Mouse (Mus musculus) testis, adult 2 months (tissue): ENCODE results near the gene Gpat3. TPM values are rescaled to one million over a fixed set of nuclear protein-coding genes. Genes with fewer than 3 reads are reported as not detected.
A peak's percentile ranks its signal among the peaks of the same experiment; 100 is the strongest.

Source experiments
- H3K27ac ChIP-seq: fragments of 200-500 bp; 2 replicates; pipeline ENCODE4 v1.5.1; 2012; ENCODE audit warnings: low read depth, low read length; ENCODE audit not compliant: control insufficient read depth, insufficient read depth
- H3K27me3 ChIP-seq: fragments of 200-500 bp; 2 replicates; pipeline ENCODE4 v1.6.1; 2012; ENCODE audit warnings: mild to moderate bottlenecking, low read length, moderate library complexity; ENCODE audit not compliant: control insufficient read depth, insufficient read depth
- H3K36me3 ChIP-seq: fragments of 200-500 bp; 2 replicates; pipeline ENCODE4 v1.6.1; 2012; ENCODE audit warnings: mild to moderate bottlenecking, low read length; ENCODE audit not compliant: control insufficient read depth, insufficient read depth
- H3K4me1 ChIP-seq: fragments of 200-500 bp; 2 replicates; pipeline ENCODE4 v1.6.1; 2012; ENCODE audit warnings: low read length; ENCODE audit not compliant: control insufficient read depth, insufficient read depth
- H3K4me3 ChIP-seq: fragments of 200-500 bp; 2 replicates; pipeline ENCODE4 v1.5.1; 2012; ENCODE audit warnings: low read depth, mild to moderate bottlenecking, low read length, moderate library complexity, mixed read lengths; ENCODE audit not compliant: control insufficient read depth
- CTCF ChIP-seq: fragments of 200-500 bp; IDR thresholded peaks from 2 replicates; pipeline ENCODE4 v1.5.1; 2012; ENCODE audit warnings: low read depth, mild to moderate bottlenecking, inconsistent platforms, low read length, moderate library complexity; ENCODE audit not compliant: control insufficient read depth, insufficient read depth, insufficient replicate concordance
- POLR2A ChIP-seq: fragments of 200-500 bp; IDR thresholded peaks from 2 replicates; pipeline ENCODE4 v1.6.1; 2012; ENCODE audit warnings: low read depth, mild to moderate bottlenecking, inconsistent platforms, low read length, moderate library complexity; ENCODE audit not compliant: control insufficient read depth
- polyA plus RNA-seq: library from polyadenylated mRNA; depleted of rRNA; stranded (reverse); fragments of >200 nt; gene quantifications from 2 replicates; pipeline ENCODE4 v1.2.3, GENCODE M21; 2012

Gpat3 gene
- polyA plus RNA-seq, 1 experiment, result 26.8 TPM

GRCm38 (mm10) chr5:100861140-100861539, 15.6 kb downstream of the Gpat3 start:
- Histone ChIP-seq H3K27me3 (no peaks in the 10 kb centered on the region), H3K27ac (no peak overlapping the region), H3K36me3 (no peaks in the 10 kb centered on the region), H3K4me3 (no peak overlapping the region; the same call in 1 of the 2 replicates), H3K4me1 (no peaks in the 10 kb centered on the region)
- TF ChIP-seq CTCF (no peak), POLR2A (no peak)

DNA sequence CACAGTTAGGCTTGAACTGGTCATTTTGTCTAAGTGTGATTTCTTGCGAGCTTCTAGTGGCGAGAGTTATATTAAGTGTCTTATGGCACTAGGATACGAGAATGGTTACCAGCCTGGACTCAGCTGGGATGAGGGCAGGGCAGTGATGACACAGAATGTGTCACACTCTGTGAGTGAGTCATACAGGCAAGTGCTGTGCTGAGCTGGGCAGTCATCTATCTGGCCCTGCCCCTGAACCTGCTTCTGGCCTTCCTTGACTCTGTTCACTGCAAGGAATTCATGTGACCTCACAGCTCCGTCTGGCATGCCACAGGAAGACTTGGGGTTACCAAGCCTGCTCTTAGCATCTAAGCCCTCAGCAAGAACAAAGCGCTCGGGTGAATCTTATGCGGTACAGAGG, 16.3 kb downstream of the Gpat3 start:
- Histone ChIP-seq H3K4me1 (no peaks in the 10 kb centered on the region), H3K27me3 (no peaks in the 10 kb centered on the region), H3K4me3 (peak overlapping the region; percentile 39), H3K27ac (no peak overlapping the region), H3K36me3 (no peaks in the 10 kb centered on the region)
- TF ChIP-seq CTCF, result no peak
- peak; percentile 57; the same call in 1 of the 2 replicates for TF ChIP-seq POLR2A

DNA sequence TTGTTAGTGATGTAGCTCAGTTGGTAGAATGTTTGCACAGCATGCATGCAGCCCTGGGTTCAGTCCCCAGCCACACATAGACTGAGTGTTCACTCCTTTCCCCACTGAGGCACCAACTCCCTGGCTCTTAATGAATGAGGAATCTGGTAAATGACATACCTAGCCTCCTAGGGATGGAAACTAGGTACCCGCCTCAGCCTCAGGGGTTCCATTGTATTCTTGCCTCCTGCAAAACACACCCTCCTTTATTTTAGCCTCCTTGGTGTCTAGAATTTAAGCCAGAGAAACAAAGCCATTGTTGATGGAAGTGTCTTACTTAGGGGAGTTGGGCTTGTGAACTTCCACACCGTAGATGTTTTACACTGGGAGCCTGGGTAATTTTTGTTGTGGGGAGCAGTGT, 17.6 kb downstream of the Gpat3 start:
- Histone ChIP-seq H3K27ac (no peak overlapping the region), H3K4me1 (no peaks in the 10 kb centered on the region), H3K4me3 (peak overlapping the region; percentile 60; the same call in 1 of the 2 replicates), H3K27me3 (no peaks in the 10 kb centered on the region), H3K36me3 (no peaks in the 10 kb centered on the region)
- no peak for TF ChIP-seq POLR2A
- TF ChIP-seq CTCF, result no peak

DNA sequence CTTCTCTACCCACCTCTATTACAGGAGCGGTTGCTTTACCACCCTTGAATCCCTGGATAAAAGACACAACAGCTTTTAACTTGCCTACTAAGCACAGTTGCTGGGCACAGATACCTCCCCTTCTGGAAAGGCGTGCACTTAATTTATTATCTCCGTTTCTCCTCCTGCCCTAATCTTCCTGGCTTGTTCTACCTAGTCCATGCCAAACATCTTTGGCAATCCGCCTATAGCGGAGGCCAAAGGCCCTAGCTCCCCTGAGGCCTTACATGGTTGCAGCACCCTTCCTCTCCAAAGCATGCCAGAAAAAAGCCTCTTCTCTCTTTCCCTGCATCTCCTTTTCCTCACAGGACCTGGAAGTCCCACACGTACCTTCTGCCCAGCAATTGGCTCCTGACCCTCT, 18.9 kb downstream of the Gpat3 start:
- TF ChIP-seq POLR2A, result no peak
- TF ChIP-seq CTCF, result no peak
- H3K27me3 ChIP-seq, result no peaks in the 10 kb centered on the region
- H3K4me1 ChIP-seq, result no peaks in the 10 kb centered on the region
- no peaks in the 10 kb centered on the region for H3K36me3 ChIP-seq
- H3K4me3 ChIP-seq, result no peak overlapping the region
- H3K27ac ChIP-seq, result no peak overlapping the region

- TF ChIP-seq POLR2A (no peak), CTCF (no peak)
- Histone ChIP-seq H3K4me3 (no peak overlapping the region), H3K27ac (no peak overlapping the region), H3K4me1 (no peaks in the 10 kb centered on the region), H3K36me3 (no peaks in the 10 kb centered on the region), H3K27me3 (no peaks in the 10 kb centered on the region)
These were observed 20.7 kb downstream of the Gpat3 start for GRCm38 (mm10) chr5:100866183-100866582.

DNA sequence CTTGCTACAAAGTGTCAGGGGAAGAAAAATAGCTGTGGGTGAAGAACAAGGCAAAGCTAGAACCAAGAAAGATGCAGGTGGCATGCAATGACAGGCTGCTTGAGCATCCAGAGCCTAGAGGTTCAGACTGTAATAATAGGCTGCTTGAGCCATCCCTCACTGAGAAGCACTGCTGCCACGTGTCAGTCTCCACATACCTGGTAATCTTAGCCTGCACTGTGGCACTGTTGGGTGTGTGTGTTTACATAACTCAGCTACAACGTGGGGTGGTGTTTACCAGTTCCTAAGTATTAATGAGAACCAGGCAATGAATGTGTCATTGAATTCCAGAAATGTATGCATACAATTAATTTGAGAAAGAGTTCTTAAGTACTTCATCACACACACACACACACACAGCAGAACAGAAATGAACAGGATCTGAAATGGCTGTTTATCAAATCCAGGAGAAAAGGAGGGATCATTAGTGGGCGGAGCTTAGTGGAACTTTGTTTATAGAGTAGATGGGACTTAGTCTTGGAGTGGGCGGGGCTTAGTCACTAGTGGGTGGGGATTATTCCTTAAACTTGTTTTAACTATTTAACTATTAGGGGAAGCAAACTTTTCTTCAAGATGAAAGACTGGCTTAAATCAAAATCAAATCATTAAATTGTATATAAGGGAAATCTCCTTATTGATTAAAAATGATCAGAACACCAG, 23.8 kb downstream of the Gpat3 start:
- H3K36me3 ChIP-seq, result no peaks in the 10 kb centered on the region
- no peaks in the 10 kb centered on the region for H3K4me1 ChIP-seq
- no peak for TF ChIP-seq POLR2A
- no peak for TF ChIP-seq CTCF
- H3K27me3 ChIP-seq, result no peaks in the 10 kb centered on the region
- no peak overlapping the region for H3K27ac ChIP-seq
- no peak overlapping the region for H3K4me3 ChIP-seq

GRCm38 (mm10) chr5:100871987-100872386, 26.5 kb downstream of the Gpat3 start:
- Histone ChIP-seq H3K4me1 (no peaks in the 10 kb centered on the region), H3K27me3 (no peaks in the 10 kb centered on the region), H3K4me3 (no peak overlapping the region), H3K27ac (no peak overlapping the region), H3K36me3 (no peaks in the 10 kb centered on the region)
- TF ChIP-seq POLR2A, result no peak
- TF ChIP-seq CTCF, result no peak

- Histone ChIP-seq H3K36me3 (no peaks in the 10 kb centered on the region), H3K27ac (no peak overlapping the region), H3K27me3 (no peaks in the 10 kb centered on the region), H3K4me3 (no peak overlapping the region), H3K4me1 (no peaks in the 10 kb centered on the region)
- TF ChIP-seq POLR2A (no peak), CTCF (no peak)
These were observed 29.2 kb downstream of the Gpat3 start for GRCm38 (mm10) chr5:100874721-100875120.
